Mouse (Mus musculus) ovary, postnatal 10 days (tissue): ENCODE measurements around the gene Fthl17a.

ENCODE experiments used
- DNase-seq: peaks from one replicate; pipeline ENCODE4 v3.0.0; 2022; ENCODE audit warnings: low spot score

Gene Fthl17a

GRCm38 (mm10) chrX:85249379-85249778 lies at the start of gene Fthl17a:
Gene Fthl17a (plus strand): TSS chrX:85249679.
- no peak for DNase-seq

- DNase-seq: no peak
These were observed 42.5 kb upstream of the Fthl17a start for GRCm38 (mm10) chrX:85207001-85207400.

GRCm38 (mm10) chrX:85226883-85227282 lies 22.6 kb upstream of the Fthl17a start:
- DNase-seq: no peak

- DNase-seq: no peak
These were observed 22.3 kb downstream of the Fthl17a start for GRCm38 (mm10) chrX:85271821-85272220.

GRCm38 (mm10) chrX:85272296-85272695 lies 22.8 kb downstream of the Fthl17a start:
- DNase-seq: no peak

GRCm38 (mm10) chrX:85289846-85290245 lies 40.4 kb downstream of the Fthl17a start:
- no peak for DNase-seq

GRCm38 (mm10) chrX:85292781-85293180 lies 43.3 kb downstream of the Fthl17a start:
- no peak for DNase-seq

GRCm38 (mm10) chrX:85294001-85294400 lies 44.5 kb downstream of the Fthl17a start:
- no peak for DNase-seq

GRCm38 (mm10) chrX:85304674-85305073 lies 55.2 kb downstream of the Fthl17a start:
- DNase-seq: no peak

GRCm38 (mm10) chrX:85318576-85318975 lies 69.1 kb downstream of the Fthl17a start:
- no peak for DNase-seq

GRCm38 (mm10) chrX:85319193-85319592 lies 69.7 kb downstream of the Fthl17a start:
- DNase-seq: no peak
